Mouse (Mus musculus) limb, embryonic 12.5 days (tissue): ENCODE results near the gene Ppp1r15b. TPM values are rescaled to one million over a fixed set of nuclear protein-coding genes. Genes with fewer than 3 reads are reported as not detected.
A peak's percentile ranks its signal among the peaks of the same experiment; 100 is the strongest.

Source experiments
- ATAC-seq: fragments of 200-750 bp; cut with Nextera tagmentation; 2 replicates; pipeline ENCODE4 v1.8.0; 2017; ENCODE audit warnings: low read depth, moderate TSS enrichment; ENCODE audit not compliant: insufficient number of reproducible peaks, insufficient read depth, low FRiP score, low TSS enrichment
- H3K27ac ChIP-seq: fragments of 300-500 bp; sonication (generic); 2 replicates; pipeline ENCODE4 v1.5.1; 2016; ENCODE audit warnings: mild to moderate bottlenecking, moderate library complexity
- H3K27me3 ChIP-seq: fragments of 300-500 bp; sonication (generic); 2 replicates; pipeline ENCODE4 v1.6.1; 2016; ENCODE audit warnings: mild to moderate bottlenecking, moderate library complexity
- H3K36me3 ChIP-seq: fragments of 300-500 bp; sonication (generic); 2 replicates; pipeline ENCODE4 v1.6.1; 2016; ENCODE audit warnings: mild to moderate bottlenecking, moderate library complexity
- H3K4me1 ChIP-seq: fragments of 300-500 bp; sonication (generic); replicated peaks from 2 replicates; pipeline ENCODE4 v1.6.1; 2016
- H3K4me2 ChIP-seq: fragments of 300-500 bp; sonication (generic); 2 replicates; pipeline ENCODE4 v1.6.1; 2016; ENCODE audit warnings: mild to moderate bottlenecking, moderate library complexity
- H3K4me3 ChIP-seq: fragments of 300-500 bp; sonication (generic); replicated peaks from 2 replicates; pipeline ENCODE4 v1.5.1; 2016; ENCODE audit warnings: mild to moderate bottlenecking
- H3K9ac ChIP-seq: fragments of 300-500 bp; sonication (generic); replicated peaks from 2 replicates; pipeline ENCODE4 v1.6.1; 2016; ENCODE audit warnings: mild to moderate bottlenecking, moderate library complexity
- H3K9me3 ChIP-seq: fragments of 300-500 bp; sonication (generic); 2 replicates; pipeline ENCODE4 v1.6.1; 2016; ENCODE audit warnings: mild to moderate bottlenecking, moderate library complexity
- WGBS: fragments of 180-500 bp; shearing (Covaris S2); methylation state at CpG from one replicate; pipeline ENCODE4 v1.1.7; 2016; 5-methylcytosine and 5-hydroxymethylcytosine counted together
- polyA plus RNA-seq: library from polyadenylated mRNA; unstranded; fragments of >200 nt; fragmentation: Nextera tagmentation; extraction: Ambion mirVana; gene quantifications from 2 replicates; pipeline ENCODE4 v1.2.1, GENCODE M21; 2016

The Ppp1r15b gene
- polyA plus RNA-seq, 1 experiment from 2014 or later = 41.9 TPM

DNA sequence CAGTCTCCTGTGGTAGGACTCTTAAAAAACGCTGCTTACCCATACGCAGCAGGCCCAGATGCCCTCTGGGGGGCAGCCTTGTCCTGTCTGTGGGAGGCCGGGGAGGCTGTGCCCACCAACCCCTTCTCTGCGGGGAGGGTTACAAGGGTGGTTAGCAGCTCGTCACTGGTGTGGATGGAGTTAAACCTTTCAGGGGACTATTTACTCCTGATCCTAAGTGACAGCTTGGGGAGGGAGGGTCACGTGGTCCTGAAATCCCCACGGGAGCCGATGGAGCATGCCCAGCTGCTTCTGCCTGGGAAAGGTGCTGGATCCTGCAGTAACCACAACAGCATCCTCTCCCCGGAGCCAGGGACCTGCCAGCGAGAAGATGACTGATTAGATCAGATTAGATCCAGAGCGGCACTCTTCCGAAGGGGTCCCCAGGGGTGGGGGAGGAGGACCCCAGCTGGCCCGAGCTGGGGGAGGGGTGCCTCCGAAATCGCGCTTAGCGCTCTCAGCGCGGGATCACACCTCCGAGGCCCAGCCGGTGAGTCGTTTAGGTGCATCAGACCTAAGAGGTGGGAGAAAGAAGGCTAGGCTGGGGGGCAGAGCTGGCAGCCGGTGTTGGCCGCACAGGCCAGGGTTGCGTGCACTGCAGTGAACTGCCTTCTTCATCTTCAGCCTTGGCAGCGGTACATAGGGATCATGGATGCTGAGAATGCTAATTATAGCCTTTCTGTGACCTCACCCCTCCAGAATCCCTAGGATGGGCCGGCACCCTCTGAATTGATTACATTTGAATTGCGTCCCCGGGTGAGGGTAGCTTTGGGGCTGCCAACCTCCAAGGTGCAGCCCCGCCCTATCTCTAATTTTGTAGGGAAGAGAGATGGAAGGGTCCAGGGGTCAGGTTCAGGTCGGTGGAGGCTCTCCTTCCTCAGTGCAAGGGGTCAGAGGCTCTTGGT is 50.4 kb downstream of the Ppp1r15b start:
- no peak overlapping the region for H3K27ac ChIP-seq
- peak overlapping the region; percentile 60 for H3K9ac ChIP-seq
- H3K4me3 ChIP-seq = peak overlapping the region; percentile 41
- WGBS = under 1% methylated on average over 31 of the region's 31 CpGs
- no peaks in the 10 kb centered on the region for H3K36me3 ChIP-seq
- no peaks in the 10 kb centered on the region for H3K9me3 ChIP-seq
- peaks cover 24% of the 10 kb centered on the region for H3K4me1 ChIP-seq
- peak; percentile 56 for ATAC-seq
- H3K4me2 ChIP-seq = peak overlapping the region; percentile 82
- H3K27me3 ChIP-seq = peaks cover 44% of the 10 kb centered on the region

DNA sequence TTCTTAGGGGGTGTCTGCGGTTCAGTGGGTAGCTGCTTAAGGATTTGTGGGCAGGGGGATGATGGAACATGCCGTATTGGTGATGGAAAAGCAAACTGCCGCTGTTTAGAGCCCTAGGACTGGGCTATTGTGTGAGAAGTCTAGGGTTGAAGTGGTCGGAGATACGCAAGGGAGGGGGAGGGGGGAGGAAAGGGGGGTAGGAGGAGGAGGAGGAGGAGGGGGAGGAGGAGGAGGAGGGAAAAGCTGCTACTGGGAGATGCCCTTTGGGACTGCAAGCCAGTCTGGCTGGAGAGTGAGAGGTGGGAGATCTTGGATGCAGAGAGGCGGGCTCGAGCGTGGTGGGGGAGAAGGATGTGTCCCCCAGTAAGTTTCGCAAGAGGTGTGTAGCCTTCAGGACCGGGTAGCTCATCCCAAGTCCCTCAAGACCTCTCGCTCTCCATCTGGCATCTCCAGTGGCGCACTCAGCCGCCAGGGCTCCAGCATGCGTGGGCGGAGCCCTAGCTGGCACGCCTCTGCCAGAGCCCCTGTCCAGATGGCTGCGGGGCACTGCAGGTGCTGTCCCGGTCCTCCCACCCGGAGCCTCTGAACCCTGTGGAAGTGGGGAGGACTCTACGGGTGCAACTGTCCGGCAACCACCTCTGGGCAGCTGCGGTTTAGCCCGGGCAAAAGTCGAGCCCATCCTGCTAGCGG is 51.2 kb downstream of the Ppp1r15b start:
- H3K4me1 ChIP-seq = peaks cover 24% of the 10 kb centered on the region
- no peak overlapping the region for H3K9ac ChIP-seq
- H3K27ac ChIP-seq = no peak overlapping the region
- no peaks in the 10 kb centered on the region for H3K36me3 ChIP-seq
- ATAC-seq = peak; percentile 53; the same call in 1 of the 2 replicates
- WGBS = 0% methylated on average over 22 of the region's 25 CpGs
- no peaks in the 10 kb centered on the region for H3K9me3 ChIP-seq
- H3K4me2 ChIP-seq = peak overlapping the region; percentile 82
- peak overlapping the region; percentile 41 for H3K4me3 ChIP-seq
- peaks cover 41% of the 10 kb centered on the region for H3K27me3 ChIP-seq

GRCm38 (mm10) chr1:133182706-133183095 is 51.8 kb downstream of the Ppp1r15b start:
- H3K27ac ChIP-seq = 0 out of 2 replicates have a peak overlapping the region, but pooled peaks have one; percentile 51
- no peaks in the 10 kb centered on the region for H3K9me3 ChIP-seq
- peak overlapping the region; percentile 41 for H3K4me3 ChIP-seq
- WGBS = under 1% methylated on average over 16 of the region's 16 CpGs
- H3K4me1 ChIP-seq = peaks cover 28% of the 10 kb centered on the region
- peaks cover 41% of the 10 kb centered on the region for H3K27me3 ChIP-seq
- peak overlapping the region; percentile 82 for H3K4me2 ChIP-seq
- H3K36me3 ChIP-seq = no peaks in the 10 kb centered on the region
- no peak for ATAC-seq
- no peak overlapping the region; the same call in 1 of the 2 replicates for H3K9ac ChIP-seq

- peak overlapping the region; percentile 27 for H3K9ac ChIP-seq
- no peak for ATAC-seq
- no peaks in the 10 kb centered on the region for H3K9me3 ChIP-seq
- H3K27ac ChIP-seq = no peak overlapping the region
- H3K4me2 ChIP-seq = peak overlapping the region; percentile 82
- H3K4me1 ChIP-seq = peaks cover 34% of the 10 kb centered on the region
- WGBS = 19% methylated on average over 16 of the region's 16 CpGs
- peak overlapping the region; percentile 41 for H3K4me3 ChIP-seq
- no peaks in the 10 kb centered on the region for H3K36me3 ChIP-seq
- H3K27me3 ChIP-seq = peaks cover 38% of the 10 kb centered on the region
Observed at GRCm38 (mm10) chr1:133183141-133183925, 52.4 kb downstream of the Ppp1r15b start.

DNA sequence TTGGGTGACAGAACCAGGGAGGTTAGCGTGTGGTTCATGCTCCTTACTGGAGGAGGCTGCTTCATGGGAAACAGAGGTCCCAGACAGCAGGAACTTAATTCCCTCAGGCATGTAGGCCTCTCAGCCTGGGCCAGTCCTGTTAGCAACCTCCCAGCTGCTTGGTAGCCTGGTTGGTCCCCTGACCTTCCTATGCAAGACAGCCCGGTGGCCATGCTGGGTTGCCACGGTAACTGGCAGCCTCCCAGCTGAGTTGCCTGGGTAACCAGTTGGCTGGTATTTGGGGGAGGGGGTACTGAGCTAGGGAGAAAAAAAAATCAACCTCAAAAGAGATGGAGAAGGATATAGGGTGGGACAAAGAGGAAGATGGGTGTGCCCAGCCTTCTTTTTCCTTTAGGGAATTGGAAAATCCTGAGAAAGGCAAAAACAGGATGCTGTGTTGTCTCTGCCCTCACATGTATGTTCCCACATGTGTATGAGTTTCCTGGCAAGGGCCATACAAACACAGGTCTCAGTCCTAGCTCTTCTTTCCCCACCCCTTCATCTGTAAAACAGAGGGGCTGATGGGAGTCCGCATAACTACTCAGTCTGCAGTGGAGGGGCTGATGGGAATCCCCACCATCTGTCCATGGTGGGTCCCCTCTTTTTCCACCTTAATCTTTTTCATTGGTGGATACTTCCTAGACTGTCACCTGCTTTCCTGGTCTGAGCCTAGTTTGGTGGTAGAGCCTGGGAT is 57.2 kb downstream of the Ppp1r15b start:
- peaks cover 17% of the 10 kb centered on the region for H3K4me1 ChIP-seq
- ATAC-seq = 0 out of 2 replicates have a peak, but pooled peaks have one; percentile 48
- H3K4me3 ChIP-seq = no peak overlapping the region
- WGBS = 13% methylated on average over 4 of the region's 4 CpGs
- no peak overlapping the region; the same call in 1 of the 2 replicates for H3K4me2 ChIP-seq
- H3K27ac ChIP-seq = peak overlapping the region; percentile 17; the same call in 1 of the 2 replicates
- H3K27me3 ChIP-seq = peaks cover 6% of the 10 kb centered on the region
- no peak overlapping the region for H3K9ac ChIP-seq
- no peaks in the 10 kb centered on the region for H3K36me3 ChIP-seq
- H3K9me3 ChIP-seq = no peaks in the 10 kb centered on the region

- H3K27ac ChIP-seq = no peak overlapping the region
- ATAC-seq = no peak
- no peak overlapping the region for H3K9ac ChIP-seq
- H3K36me3 ChIP-seq = no peaks in the 10 kb centered on the region
- 90% methylated on average over 8 of the region's 8 CpGs for WGBS
- no peak overlapping the region for H3K4me3 ChIP-seq
- H3K27me3 ChIP-seq = peaks cover under 1% of the 10 kb centered on the region; the same call in 1 of the 2 replicates
- H3K4me1 ChIP-seq = peaks cover 12% of the 10 kb centered on the region
- no peaks in the 10 kb centered on the region for H3K9me3 ChIP-seq
- no peak overlapping the region for H3K4me2 ChIP-seq
Observed at GRCm38 (mm10) chr1:133188719-133189118, 57.8 kb downstream of the Ppp1r15b start.

Other genes with a start within 250 kb of the Ppp1r15b start
- 45.9 and 46.7 TPM in 2 replicates for gene Mdm4, start 100.6 kb upstream of the Ppp1r15b start, polyA plus RNA-seq
- 6.6 and 7.6 TPM in 2 replicates for gene Pik3c2b, start 85.5 kb upstream of the Ppp1r15b start, polyA plus RNA-seq
- gene Plekha6, start 33.1 kb downstream of the Ppp1r15b start, polyA plus RNA-seq = 1.6 and 2.5 TPM in 2 replicates
- not detected in 2 replicates for gene Golt1a, start 178.7 kb downstream of the Ppp1r15b start, polyA plus RNA-seq
- not detected in 2 replicates for gene Kiss1, start 190.7 kb downstream of the Ppp1r15b start, polyA plus RNA-seq
- not detected in 2 replicates for gene Ren1, start 219.4 kb downstream of the Ppp1r15b start, polyA plus RNA-seq
- gene Etnk2, start 232.4 kb downstream of the Ppp1r15b start, polyA plus RNA-seq = 1.3 and 1.7 TPM in 2 replicates